Mouse (Mus musculus): Measurements from ENCODE around the gene Rnf7.

GRCm38 (mm10) chr9:96449514-96449913 lies 29.0 kb downstream of the Rnf7 start:
- TF ChIP-seq POLR2A (IDR thresholded peaks at IDR 0.05; ENCODE audit: control insufficient read depth, low read depth, low read length) (no peak), CTCF (IDR thresholded peaks at IDR 0.05; ENCODE audit: control insufficient read depth, insufficient read depth, insufficient replicate concordance, low read depth, low read length) (no peak)
